Mouse (Mus musculus) right cerebral cortex, postnatal 10 days (tissue): Measurements from ENCODE around the gene Kcnb1.

Source experiments
- DNase-seq, 2 experiments: peaks; one replicate each; pipeline ENCODE4 v3.0.0; 2021; ENCODE audit warnings: low spot score in 2 of 2

The Kcnb1 gene

GRCm38 (mm10) chr2:167190076-167190399 lies at the start of gene Kcnb1:
TSS of gene Kcnb1 (minus strand) at chr2:167190155.
- DNase-seq, result peak; percentile 90 to 91

DNA sequence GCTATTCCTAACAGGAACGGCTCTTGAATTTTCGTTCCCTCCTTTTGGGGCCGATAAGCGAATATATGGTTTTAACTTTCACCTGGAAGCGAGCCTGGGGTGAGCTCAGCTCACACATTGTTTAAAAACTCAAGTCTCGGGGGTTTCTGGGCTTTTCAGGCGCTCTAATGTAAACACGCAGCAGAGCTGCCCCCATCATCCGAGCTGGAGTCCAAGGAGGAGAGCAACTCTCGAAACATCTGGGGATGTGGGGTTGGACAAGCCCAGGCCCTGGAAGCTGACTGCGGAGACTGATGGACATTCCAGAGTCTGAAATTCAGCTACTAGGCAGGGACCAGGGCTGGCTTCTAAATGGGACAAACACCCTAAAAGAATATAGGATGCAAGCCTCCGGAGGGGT lies 49.3 kb upstream of the Kcnb1 start:
- no peak for DNase-seq

DNA sequence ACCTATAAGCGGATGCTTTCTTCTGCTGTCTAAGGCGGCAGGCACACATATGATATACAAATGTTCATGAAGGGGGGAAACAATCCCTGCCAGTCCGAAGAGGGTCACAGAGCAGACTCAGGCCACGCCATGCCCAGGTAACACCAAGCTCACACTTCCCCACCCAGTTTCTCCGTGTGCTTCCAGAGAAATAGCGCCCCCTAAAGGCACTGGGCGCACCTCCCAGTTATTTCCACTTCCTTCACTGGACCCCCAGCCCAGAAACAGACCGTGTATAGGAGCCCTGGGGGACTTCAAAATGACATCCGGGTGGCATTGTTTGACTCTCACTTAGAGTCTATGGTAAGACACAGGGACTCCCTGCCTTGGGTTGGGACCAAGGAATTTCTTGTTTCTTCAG lies 47.3 kb upstream of the Kcnb1 start:
- no peak for DNase-seq

- DNase-seq, result no peak
Measured at GRCm38 (mm10) chr2:167236174-167236573, 46.2 kb upstream of the Kcnb1 start.

DNA sequence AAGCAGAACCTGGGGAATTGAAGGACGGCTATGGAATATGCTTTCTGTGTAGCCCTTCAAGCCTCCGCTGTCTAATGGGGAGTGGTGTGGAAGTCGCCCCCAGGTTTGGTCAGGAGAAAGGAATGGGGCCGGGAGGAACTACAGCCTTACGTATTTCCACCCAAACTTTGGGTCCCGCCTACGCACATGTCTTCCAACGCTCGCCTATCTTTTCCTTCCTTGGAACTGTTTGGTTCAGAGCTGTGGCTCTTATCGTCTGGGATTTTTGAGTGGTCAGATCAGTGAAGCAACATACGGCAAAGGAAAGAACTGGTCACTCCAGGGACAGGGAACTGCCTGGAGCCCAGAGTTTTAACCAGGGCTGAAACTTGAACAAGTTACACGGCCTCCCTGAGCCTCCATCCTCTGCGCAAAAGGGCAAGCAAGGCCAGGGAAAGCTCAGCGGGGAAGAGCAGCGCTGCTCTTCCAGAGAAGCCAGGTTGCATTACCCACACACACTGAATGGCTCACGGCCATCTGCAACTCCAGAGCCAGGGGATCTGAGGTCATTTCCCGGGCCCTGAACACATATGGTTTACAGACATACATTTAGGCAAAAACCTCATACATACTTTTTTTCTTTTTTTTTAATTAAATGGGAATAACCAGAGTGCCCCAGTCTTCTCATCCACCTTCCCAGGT lies 45.5 kb upstream of the Kcnb1 start:
- DNase-seq, result no peak

GRCm38 (mm10) chr2:167233771-167234170 lies 43.8 kb upstream of the Kcnb1 start:
- no peak for DNase-seq

DNA sequence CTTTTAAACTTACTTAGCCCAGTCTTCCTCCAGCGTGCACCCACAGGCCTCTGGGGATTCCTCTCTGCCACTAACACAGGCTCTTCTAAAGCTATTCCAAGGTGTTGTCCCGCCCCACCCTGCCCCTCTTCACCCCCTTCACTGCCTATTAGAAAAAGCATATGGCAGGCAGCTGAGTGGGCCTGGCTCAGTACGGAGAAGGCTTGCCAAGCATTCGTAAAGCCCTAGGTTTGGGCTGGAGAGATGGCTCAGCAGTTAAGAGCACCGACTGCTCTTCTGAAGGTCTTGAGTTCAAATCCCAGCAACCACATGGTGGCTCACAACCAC lies 43.0 kb upstream of the Kcnb1 start:
- no peak for DNase-seq

DNA sequence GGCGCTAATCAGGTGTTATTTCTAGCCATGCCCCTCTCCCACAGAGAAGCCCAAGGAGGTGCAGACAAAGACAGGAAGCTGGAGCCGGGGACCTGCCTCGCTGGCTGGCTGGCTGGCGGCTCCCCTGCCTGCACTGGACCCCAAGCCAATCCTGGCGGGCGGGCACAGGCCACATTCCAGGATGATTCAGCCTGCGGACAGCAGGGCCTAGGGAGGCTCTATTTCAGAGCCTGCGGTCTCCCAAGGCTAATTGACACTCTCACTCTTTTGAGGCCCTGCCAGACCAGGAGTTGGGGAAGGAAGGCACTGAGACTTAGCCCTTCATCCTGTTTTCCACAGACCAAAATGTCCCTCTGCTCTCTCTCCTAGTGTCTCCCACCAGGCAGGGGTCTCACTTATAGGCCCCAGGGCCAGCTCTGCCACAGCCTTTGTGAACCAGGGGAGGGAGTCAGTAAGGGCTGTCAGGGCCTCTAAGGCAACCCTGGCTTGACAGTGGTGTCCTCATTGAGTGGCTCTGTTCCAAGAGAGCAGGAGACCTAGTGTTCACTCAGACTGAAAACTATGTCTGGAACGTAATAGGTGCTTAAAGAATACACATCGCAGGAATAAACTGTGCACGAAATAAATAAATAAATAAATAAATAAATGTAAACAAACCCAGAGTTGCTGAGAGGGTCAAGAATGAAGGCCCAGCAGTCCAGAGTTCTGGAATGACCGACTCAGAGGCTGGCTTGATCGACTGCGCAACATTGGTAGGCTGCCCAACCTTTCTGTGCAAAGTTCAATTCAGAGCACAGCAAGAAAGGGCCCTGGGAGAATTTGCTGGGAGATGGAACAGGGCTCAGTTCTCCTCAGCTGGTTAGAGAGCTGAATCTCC lies 42.4 kb upstream of the Kcnb1 start:
- DNase-seq, result no peak

GRCm38 (mm10) chr2:167230554-167230953 lies 40.6 kb upstream of the Kcnb1 start:
- DNase-seq, result no peak

- DNase-seq, result no peak
Measured at GRCm38 (mm10) chr2:167224937-167225336, 35.0 kb upstream of the Kcnb1 start.

GRCm38 (mm10) chr2:167224194-167224593 lies 34.2 kb upstream of the Kcnb1 start:
- no peak for DNase-seq

GRCm38 (mm10) chr2:167222152-167222551 lies 32.2 kb upstream of the Kcnb1 start:
- peak; percentile 82 to 88 for DNase-seq

- no peak for DNase-seq
Measured at GRCm38 (mm10) chr2:167221159-167221845, 31.3 kb upstream of the Kcnb1 start.

DNA sequence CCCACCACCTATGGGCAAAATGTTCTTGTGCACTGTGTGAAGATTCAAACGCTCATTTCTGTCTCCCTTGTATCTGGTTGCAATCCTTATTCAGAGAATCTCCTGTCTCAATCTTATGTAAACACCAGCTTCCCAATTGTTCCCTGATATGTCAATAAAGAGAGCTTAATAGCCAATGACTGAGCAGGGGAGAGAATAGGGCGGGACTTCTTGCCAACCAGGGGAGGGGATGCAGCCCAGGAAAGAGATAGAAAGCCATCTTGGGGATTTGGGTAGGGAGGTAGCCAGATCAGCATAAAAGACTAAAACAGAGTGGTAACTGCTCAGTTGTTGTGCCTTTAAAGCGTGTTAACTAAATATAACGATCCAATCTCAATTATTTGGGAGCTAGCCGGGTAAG lies 30.8 kb upstream of the Kcnb1 start:
- no peak for DNase-seq

GRCm38 (mm10) chr2:167219154-167219775 lies 29.3 kb upstream of the Kcnb1 start:
- peak; percentile 93 to 95 for DNase-seq

- DNase-seq, result no peak
Measured at GRCm38 (mm10) chr2:167213666-167214065, 23.7 kb upstream of the Kcnb1 start.

- DNase-seq, result no peak
Measured at GRCm38 (mm10) chr2:167213076-167213475, 23.1 kb upstream of the Kcnb1 start.

GRCm38 (mm10) chr2:167212551-167212950 lies 22.6 kb upstream of the Kcnb1 start:
- no peak for DNase-seq

DNA sequence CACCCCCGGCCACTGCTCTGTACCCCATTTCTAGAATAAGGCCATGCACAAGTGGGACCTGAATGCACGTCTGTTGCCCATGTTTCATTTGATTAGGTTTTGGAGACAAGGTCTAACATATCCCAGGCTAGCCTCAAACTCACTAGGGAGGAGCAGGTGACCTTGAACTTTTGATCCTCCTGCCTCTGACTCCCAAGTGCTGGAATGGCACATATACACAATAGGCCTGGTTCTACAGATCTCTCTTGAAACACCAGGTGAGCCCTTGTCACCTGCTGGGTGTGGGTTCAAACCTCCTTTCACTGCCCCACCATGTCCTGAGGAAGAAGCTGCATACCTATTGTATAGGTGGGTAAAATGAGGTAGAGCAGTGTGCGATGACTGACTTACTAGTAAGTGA lies 22.1 kb upstream of the Kcnb1 start:
- no peak for DNase-seq

DNA sequence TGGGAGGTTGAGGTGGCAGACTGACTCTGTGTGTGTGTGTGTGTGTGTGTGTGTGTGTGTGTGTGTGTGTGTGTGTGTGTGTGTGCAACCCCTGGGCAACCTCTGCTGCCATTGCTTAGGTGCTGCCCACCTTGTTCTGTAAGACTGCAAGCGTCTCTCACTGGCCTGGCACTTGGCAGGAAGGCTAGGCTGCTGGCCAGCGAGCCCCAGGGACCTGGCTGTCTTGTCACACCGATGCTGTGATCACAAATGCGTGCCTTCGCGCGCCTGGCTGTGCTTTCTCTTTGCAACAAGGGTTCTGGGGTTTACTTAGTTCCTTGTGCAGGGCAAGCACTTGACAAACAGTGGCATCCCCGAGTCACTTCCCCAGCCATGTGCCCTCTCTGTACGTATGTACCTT lies 19.9 kb upstream of the Kcnb1 start:
- DNase-seq, result no peak

GRCm38 (mm10) chr2:167208984-167209383 lies 19.0 kb upstream of the Kcnb1 start:
- DNase-seq, result no peak

GRCm38 (mm10) chr2:167205918-167206629 lies 16.1 kb upstream of the Kcnb1 start:
- no peak for DNase-seq
